Mouse (Mus musculus): ENCODE measurements at regions not wholly inside any gene's neighbourhood (a gene's known extent, or its start where the extent isn't known, plus 50 kb on each side); places are given as distances from the start of the nearest gene placed in this dataset.

DNA sequence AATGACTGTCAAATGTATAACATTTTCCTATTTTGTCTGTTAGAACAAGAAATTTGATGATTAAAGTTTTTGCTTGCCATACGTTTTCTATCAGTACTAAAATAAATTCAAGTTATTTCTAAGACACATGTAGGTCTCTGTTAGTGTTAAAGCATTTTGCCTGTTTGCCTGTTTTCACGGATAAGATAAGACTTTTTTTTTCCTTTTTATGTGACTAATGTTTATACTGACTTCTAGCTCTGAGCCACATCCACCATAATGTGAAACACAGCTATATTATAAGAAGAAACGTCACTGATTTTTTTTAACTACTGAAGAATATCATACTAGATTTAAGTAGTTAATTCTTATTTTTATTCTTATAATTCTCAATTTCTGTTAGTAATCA, 1012.6 kb downstream of the Cdh8 start:
- no peak for DNase-seq (ENCODE audit: low spot score in 2 of 2)

DNA sequence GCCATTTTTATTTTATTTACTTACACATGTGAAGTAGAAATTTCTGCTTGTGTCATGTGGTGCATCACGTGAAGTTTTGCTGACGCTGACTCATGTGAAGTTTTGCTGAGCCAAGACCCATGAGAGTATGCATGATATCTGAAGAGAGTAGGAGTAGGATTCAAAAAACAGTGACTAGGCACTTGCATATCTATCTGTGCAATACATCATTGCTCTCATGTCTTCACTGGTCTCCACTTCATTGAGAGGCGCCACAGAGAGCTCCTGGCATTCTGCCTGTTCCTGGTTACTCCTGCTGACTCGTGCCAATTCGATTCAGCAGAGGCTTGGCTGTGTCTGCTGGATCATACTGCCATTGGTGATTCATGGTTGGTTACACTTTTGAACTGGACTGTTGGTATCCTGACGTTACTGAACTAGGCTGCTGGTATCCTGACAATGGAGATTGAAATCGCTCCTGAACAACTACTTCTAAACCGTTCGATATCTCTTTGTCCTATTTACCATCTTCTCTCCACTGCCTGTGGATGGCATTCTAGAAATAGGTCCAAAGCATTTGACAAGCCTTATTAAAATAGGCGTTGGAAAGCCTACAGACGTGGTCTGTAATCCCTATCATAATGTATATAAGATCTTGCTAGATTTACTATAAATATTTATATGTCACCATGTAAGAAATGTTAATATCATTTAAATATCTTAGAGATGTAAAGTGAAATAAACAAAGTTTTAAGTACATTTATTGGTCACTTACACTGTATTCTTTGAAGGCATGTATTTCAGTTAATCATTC, 1013.2 kb downstream of the Cdh8 start:
- DNase-seq (ENCODE audit: low spot score in 2 of 2) = no peak

DNA sequence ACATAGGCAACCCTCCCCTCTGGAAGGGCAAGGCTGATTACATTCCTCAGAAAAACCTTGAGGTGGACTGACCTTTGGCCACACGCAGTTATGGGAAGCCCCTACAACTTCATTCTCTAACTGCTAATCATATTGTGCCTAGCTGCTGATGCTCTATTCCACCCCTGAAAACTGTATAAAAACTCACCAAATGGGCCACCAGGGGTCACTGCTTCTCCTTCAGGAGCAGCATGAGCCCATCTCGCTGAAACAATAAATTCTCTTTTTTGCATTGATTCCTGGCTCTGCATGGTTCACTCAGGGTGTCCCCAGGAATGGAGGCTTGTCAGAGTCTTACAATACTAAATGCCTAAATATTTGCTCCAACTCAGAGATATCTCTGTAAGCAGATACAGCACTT, 1034.5 kb downstream of the Cdh8 start:
- no peak for DNase-seq (ENCODE audit: low spot score in 2 of 2)

DNA sequence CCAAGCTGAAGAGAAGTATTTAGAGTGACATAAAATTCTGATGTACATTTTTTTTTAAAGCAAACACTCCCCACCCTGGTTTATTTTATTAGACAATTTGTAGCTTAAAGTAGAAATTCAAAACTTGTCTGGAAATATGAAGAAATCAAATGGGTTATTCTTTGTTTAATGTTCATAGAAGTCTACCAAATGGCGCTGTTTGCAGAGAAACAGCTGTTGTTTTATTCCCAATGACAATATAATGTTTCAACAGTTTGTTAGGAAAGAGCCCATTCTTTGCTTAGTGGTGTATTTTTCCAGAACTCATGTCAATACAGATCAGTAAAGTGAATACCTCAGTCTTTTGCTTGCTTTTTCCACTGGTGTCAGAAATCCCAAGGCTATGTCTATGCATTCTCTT, 1035.9 kb downstream of the Cdh8 start:
- no peak for DNase-seq (ENCODE audit: low spot score in 2 of 2)

DNA sequence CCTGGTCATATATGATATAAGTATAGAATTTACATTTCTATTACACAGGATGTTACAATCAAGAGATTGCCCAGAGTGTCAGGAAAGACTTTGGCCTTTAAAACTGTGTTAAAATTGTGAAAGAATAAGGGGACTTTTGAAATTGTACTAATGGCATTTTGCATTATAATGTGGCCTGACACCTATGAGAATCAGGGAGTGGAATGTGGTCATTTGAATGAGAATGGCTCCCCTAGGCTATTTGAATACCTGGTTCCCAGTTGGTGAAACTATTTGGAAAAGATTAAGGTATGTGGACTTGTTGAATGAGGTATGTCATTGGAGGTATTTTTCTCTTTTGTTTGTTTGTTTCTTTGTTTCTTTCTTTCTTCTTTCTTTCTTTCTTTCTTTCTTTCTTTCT, 1038.5 kb downstream of the Cdh8 start:
- no peak for DNase-seq (ENCODE audit: low spot score in 2 of 2)

DNA sequence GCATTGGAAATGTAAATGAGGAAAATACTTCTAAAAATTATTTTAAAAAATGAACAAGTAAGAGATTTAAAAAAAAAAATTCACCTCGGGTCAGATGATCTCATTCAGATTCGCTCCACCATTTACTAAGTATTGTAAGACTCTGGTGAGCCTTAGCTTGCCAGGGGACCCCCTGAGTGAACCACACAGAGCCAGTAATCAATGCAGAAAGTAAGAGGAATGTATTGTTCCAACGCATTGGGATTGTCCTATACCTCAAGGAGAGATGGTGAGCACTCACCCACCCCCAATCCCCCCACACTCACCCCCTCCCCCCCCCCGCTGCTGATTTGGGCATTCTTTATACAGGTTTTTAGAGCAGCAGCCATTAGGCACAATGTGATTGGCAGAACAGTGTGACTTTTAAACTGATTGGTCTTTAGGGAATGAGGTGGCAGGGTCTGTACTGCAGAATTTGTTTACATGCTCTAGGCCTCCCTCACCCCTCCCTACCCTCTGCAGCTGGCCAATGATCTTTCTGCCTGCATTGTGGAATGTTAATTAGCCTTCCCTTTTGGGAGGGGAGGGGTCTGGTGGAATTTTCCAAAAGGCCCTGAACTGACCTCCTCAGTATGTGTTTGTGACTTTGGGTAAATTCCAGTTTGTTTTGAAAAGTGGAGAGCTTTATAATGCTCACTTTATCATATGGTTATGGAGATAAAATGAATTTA, 1043.4 kb downstream of the Cdh8 start:
- no peak for DNase-seq (ENCODE audit: low spot score in 2 of 2)

DNA sequence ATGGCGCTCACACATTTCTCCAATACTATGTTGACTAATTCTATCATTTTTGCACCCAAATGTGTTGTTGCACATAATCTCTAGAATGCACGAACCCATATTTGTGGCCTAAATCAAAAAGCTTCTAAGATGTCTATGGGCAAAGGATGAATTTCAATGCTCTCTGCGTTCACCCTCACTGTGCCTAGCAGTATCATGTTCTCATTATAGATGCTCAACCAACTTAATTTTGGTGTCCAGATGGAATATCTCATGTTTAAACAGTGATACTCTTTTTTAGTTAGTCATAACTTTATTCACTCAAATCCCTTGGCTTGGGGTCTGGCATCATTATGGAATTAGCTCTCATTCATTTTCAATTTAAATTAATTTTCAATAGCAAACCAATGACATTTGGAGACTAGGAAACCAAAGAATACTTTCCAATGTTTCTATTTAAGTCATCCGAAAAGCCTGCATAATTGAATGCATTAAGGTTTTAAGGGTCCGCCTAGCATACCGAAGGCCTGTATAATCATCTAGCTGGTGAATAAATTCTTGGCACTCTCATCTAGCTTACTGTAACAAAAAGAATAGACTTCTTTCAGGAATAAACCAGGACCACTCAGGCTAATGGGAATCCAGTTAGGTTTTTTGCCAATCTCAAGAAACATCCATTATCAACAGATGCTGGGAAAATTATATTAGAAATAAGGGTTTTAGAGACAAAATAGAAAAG, 1050.7 kb downstream of the Cdh8 start:
- no peak for DNase-seq (ENCODE audit: low spot score in 2 of 2)

DNA sequence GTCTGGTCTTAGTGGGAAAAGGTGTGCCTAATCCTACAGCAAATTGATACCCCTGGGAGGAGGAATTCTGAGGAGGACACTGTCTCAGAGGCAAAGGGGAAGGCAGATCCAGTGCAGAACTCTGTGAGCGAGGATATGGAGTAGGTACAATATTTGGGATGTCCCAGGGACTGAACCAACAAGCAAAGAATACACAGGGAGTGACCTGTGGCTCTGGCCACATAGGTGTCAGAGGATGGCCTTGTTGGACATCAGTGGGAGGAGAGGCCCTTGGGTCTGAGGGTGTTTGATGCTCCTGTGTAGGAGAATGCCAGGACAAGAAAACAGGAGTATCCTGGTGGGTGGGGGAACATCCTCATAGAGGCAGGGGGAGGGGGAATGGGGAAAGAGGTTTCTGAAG, 1079.0 kb downstream of the Cdh8 start:
- DNase-seq (ENCODE audit: low spot score in 2 of 2) = no peak

DNA sequence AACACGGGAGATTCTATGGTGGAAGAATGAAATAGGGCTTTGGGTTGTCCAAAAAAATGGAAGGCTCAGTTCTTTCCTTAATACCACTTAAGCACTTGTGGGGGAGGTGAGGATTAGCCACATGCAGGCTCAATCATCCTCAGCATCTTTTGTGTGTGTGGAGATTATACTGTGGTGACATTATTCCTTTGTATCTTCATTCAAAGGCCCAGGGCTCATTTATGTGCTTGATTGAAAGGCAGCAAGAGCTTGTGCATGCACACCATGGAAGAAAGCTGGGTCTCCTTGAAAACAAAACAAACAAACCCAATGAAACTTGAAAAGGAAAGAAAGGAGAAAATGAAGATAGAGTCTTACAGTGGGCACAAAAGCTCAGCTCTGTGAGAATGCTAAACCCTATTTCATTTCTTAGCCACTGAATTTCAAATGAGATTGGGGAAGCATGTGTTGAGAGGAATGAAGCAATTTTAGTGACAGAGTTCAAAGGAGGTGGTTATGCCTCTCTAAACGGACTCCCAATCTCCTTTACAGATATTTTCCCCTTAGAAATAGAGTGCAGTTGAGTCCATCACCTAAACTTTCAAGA, 1106.8 kb downstream of the Cdh8 start:
- no peak for DNase-seq (ENCODE audit: low spot score in 2 of 2)

DNA sequence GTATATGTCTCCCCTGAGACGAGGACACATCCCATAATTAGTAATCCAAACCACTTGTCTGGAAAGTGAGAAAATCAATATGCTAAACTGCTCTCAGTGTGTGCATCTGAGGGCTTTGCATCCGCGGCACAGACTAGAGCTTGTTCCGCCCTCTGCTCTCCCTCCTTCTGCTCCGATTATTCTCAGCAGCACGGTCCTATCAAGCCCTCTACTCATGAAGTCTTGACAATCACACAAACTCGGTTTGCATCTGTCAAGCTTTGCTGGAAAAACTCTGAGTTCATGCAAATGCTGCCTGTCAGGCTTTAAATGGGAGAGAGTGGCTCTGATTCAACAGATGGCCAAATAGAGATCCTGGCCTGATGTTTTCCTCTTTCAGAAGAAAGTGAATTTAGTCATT, 1121.3 kb downstream of the Cdh8 start:
- peak in 1 of 2 experiments; percentile 0 for DNase-seq (ENCODE audit: low spot score in 2 of 2)

DNA sequence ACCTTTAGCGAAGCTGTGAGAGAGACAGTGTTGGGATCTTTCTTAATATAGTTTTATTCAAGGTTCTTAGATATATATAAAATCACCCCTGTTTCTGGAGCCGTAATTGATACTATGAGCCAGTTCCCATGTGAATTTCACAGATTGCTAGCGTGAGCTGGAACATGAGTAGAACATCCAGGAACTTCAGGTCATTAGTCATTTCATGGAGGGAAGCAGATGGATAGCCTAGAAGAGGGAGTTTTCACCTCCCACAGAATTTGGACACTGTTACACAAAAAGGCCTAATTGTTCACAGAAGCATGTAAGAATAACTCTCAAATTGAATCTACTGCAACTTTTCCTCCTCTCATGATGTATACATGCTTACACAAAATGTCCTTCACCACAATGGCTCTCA, 1156.0 kb downstream of the Cdh8 start:
- peak in 1 of 2 experiments; percentile 5 for DNase-seq (ENCODE audit: low spot score in 2 of 2)

DNA sequence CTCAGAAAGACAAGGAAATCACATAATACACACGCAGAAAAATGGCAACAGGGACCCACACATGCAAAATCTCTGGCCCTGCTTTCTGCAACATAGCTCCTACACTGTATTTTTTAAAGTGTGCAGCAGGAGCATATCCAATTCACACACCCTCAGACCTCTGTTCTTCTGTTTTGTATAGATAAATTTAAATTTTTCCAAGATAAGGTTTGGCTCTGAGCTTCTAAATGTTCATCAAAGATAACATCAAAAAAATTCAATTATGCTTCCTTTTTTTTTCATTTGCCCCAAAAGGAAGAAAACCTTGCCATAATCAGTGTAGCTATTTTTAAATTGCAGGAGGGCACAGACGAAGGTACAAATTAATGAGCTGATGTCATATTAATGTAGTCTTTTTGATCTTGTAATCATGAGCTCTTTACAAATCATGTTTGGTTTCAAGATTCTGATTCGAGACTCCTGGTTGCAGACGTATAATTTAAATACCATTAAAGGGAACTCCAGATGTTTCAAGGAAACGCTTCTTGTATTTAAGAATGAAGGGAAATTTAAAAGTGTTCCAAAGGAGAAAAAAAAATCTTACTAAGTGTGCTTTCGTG, 1172.8 kb downstream of the Cdh8 start:
- no peak for DNase-seq (ENCODE audit: low spot score in 2 of 2)

DNA sequence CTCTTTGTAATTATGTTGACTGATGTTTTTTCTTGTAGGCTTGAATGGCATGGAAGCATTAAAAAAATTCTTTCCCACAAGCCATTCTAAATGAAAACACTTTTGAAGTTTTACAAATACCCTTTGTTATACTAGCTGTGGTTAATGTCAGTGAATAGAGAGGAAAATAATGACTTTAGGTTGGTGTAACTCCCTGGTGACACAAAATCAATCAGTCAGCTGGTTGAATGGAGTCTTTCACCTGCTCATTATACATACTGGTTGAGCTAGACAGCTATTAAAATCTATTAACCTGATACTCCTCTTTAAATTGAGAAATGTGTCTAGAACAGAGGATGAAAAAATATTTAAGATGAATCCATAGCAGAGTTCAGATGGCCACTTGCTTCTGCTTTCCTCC, 1202.3 kb downstream of the Cdh8 start:
- no peak for DNase-seq (ENCODE audit: low spot score in 2 of 2)

Data from frontal cortex, postnatal 36 days (tissue).